Mouse (Mus musculus): ENCODE results near the gene Thsd7b. TPM values are rescaled to one million over a fixed set of nuclear protein-coding genes. Genes with fewer than 3 reads are reported as not detected.

The Thsd7b gene
- polyA plus RNA-seq, 1 experiment from 2014 or later, result 3.3 TPM

DNA sequence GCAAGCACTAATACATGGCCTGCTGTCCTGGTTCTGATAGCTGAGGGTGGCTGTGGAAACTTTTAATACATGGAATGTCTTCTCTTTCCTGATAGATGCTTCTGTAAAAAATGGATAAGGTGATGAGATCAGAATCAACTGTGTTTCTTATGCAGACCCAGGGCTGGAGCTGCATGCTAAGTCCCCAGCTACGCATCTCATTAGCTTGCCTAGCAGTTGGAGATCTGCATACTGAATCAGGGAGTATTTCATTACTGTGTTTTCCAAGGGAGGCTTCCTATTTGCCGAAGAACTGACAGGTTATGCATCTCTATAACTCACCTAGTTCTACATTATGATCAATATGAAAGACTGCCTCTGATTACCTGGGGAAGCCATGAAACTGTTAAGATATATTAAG, 84.3 kb downstream of the Thsd7b start:
- Histone ChIP-seq H3K36me3 (ENCODE audit: control insufficient read depth, insufficient read depth, low read length) (no peaks in the 10 kb centered on the region), H3K4me3 (ENCODE audit: low read depth, low read length) (no peak overlapping the region), H3K9me3 (ENCODE audit: control insufficient read depth, low read length) (no peaks in the 10 kb centered on the region), H3K4me2 (no peak overlapping the region), H3K4me1 (ENCODE audit: control insufficient read depth, insufficient read depth, low read length) (peaks cover 6% of the 10 kb centered on the region; the same call in 1 of the 2 replicates), H3K27ac (ENCODE audit: low read depth, low read length) (no peak overlapping the region), H3K27me3 (ENCODE audit: control insufficient read depth, insufficient read depth, low read length) (no peaks in the 10 kb centered on the region), H3K9ac (ENCODE audit: low read length) (no peak overlapping the region)
- ATAC-seq (ENCODE audit: low FRiP score) (peak; percentile 93), DNase-seq (ENCODE audit: low spot score, missing footprints) (peak; percentile 86)
- 64% methylated on average over 2 of the region's 2 CpGs for WGBS

DNA sequence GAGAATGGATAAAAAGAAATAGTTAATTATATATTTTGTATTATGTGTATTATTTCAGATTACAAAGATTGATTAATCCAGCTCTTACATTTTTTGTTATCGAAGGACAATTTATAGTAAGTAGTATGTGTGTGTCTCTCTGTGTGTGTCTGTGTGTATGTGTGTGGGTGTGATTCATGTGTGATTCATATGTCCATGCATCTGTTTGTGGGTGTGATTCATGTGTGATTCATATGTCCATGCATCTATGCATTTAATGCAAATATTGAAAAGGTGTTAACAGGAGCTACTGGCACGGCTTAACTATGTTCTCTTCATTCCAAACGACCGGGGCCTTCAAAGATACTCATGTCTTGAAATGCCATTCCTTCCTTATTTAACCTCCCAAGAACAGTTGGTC, 90.3 kb downstream of the Thsd7b start:
- H3K36me3 ChIP-seq (ENCODE audit: control insufficient read depth, insufficient read depth, low read length), result no peaks in the 10 kb centered on the region
- H3K27ac ChIP-seq (ENCODE audit: low read depth, low read length), result no peak overlapping the region
- H3K4me3 ChIP-seq (ENCODE audit: low read depth, low read length), result no peak overlapping the region
- H3K9me3 ChIP-seq (ENCODE audit: control insufficient read depth, low read length), result no peaks in the 10 kb centered on the region
- no peak overlapping the region for H3K9ac ChIP-seq (ENCODE audit: low read length)
- no peaks in the 10 kb centered on the region for H3K27me3 ChIP-seq (ENCODE audit: control insufficient read depth, insufficient read depth, low read length)
- no peak overlapping the region for H3K4me2 ChIP-seq
- ATAC-seq (ENCODE audit: low FRiP score) (no peak), DNase-seq (ENCODE audit: low spot score, missing footprints) (peak; percentile 80)
- no peaks in the 10 kb centered on the region for H3K4me1 ChIP-seq (ENCODE audit: control insufficient read depth, insufficient read depth, low read length)
- WGBS, result 87% methylated on average over 4 of the region's 4 CpGs

DNA sequence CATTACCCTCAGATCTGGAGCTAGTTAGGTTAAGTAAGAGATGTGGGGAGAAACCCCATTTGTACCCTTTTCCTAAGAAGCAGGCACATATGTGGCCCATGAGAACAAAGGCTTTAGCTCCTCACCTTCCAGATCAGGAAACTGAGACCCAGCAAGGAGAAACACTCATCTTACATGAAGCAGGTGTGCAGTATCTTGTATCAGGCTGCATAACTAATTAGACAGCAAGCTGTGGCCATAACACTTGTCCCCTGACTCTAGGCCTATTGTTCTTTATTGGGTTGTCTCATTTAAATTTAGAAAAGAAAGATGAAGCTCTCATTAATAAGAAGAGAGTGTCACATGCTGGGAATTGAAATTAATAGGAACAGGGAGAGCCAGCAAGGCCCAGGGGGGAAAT, 91.7 kb downstream of the Thsd7b start:
- ATAC-seq (ENCODE audit: low FRiP score) (no peak), DNase-seq (ENCODE audit: low spot score, missing footprints) (no peak)
- no peaks in the 10 kb centered on the region for H3K27me3 ChIP-seq (ENCODE audit: control insufficient read depth, insufficient read depth, low read length)
- no peak overlapping the region for H3K4me3 ChIP-seq (ENCODE audit: low read depth, low read length)
- H3K4me1 ChIP-seq (ENCODE audit: control insufficient read depth, insufficient read depth, low read length), result no peaks in the 10 kb centered on the region
- no peaks in the 10 kb centered on the region for H3K36me3 ChIP-seq (ENCODE audit: control insufficient read depth, insufficient read depth, low read length)
- H3K27ac ChIP-seq (ENCODE audit: low read depth, low read length), result no peak overlapping the region
- H3K9me3 ChIP-seq (ENCODE audit: control insufficient read depth, low read length), result no peaks in the 10 kb centered on the region
- no peak overlapping the region for H3K9ac ChIP-seq (ENCODE audit: low read length)
- no peak overlapping the region for H3K4me2 ChIP-seq

DNA sequence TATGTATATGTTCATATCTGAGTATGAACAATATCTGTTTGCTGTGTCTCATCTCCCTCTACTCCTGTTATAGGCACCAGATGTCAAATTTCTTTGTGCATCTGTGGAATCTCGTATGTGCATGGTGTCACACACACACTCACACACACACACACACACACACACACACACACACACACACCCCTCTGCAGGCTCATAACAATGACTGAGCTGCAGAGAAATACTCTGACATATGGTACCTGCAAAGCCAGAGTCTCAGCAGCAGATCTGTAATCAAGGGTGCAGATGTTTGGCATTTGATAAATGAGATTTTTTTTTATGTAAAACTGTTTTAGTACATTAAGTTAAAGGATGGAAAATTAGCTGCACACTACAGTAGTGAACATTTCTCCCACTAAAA, 92.5 kb downstream of the Thsd7b start:
- WGBS, result 70% methylated on average over 1 of the region's 1 CpGs
- no peak for DNase-seq (ENCODE audit: low spot score, missing footprints)

DNA sequence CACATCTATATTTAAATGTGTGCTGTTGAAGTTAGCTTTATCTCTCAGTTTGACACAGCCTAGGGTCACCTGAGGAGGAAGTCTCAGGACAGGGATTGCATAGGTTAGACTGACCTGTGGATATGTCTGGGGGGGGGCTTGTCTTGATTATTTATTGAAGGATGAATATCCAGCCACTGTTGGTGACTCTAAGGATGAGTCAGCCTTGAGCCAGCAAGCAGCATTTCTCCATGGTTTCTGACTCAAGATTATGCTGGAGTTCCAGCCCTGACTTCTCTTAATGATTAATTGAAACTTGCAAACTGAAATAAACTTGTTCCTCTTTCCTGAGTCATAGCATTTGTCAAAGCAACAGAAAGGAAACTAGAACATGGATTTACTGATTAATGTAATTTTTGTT, 113.4 kb downstream of the Thsd7b start:
- H3K27ac ChIP-seq (ENCODE audit: low read depth, low read length), result no peak overlapping the region
- no peak for ATAC-seq (ENCODE audit: low FRiP score)
- no peaks in the 10 kb centered on the region for H3K27me3 ChIP-seq (ENCODE audit: control insufficient read depth, insufficient read depth, low read length)
- no peak for DNase-seq (ENCODE audit: low spot score, missing footprints)
- H3K36me3 ChIP-seq (ENCODE audit: control insufficient read depth, insufficient read depth, low read length), result no peaks in the 10 kb centered on the region
- H3K9ac ChIP-seq (ENCODE audit: low read length), result no peak overlapping the region
- no peaks in the 10 kb centered on the region for H3K4me1 ChIP-seq (ENCODE audit: control insufficient read depth, insufficient read depth, low read length)
- H3K9me3 ChIP-seq (ENCODE audit: control insufficient read depth, low read length), result no peaks in the 10 kb centered on the region
- H3K4me3 ChIP-seq (ENCODE audit: low read depth, low read length), result no peak overlapping the region
- H3K4me2 ChIP-seq, result no peak overlapping the region

More for the DNA sequence above, 92.5 kb downstream of the Thsd7b start:
- Histone ChIP-seq H3K27me3 (ENCODE audit: control insufficient read depth, insufficient read depth, low read length) (no peaks in the 10 kb centered on the region), H3K36me3 (ENCODE audit: control insufficient read depth, insufficient read depth, low read length) (no peaks in the 10 kb centered on the region), H3K4me2 (no peak overlapping the region), H3K27ac (ENCODE audit: low read depth, low read length) (no peak overlapping the region), H3K4me3 (ENCODE audit: low read depth, low read length) (no peak overlapping the region), H3K9ac (ENCODE audit: low read length) (no peak overlapping the region), H3K9me3 (ENCODE audit: control insufficient read depth, low read length) (no peaks in the 10 kb centered on the region), H3K4me1 (ENCODE audit: control insufficient read depth, insufficient read depth, low read length) (no peaks in the 10 kb centered on the region)
- ATAC-seq (ENCODE audit: low FRiP score), result no peak

DNA sequence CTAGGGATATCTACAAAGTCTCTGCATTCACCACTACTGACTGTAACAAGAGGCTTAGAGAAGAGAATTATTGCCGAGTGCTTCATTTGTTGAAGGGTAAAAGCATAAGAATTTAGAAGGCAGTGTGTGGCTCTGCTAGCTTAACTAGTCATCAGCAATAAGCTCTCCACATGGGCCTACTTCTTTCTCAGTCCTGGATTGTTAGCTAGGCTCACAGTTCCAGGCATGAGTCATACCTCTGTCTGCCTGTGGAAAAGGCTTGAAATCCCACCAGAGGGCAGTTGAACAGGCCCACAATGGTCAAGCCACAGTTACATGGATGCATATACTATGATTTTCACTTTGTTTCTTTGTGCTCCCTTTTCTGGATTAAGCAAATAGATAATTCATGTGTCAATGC, 138.5 kb downstream of the Thsd7b start:
- Histone ChIP-seq H3K9ac (ENCODE audit: low read length) (no peak overlapping the region), H3K36me3 (ENCODE audit: control insufficient read depth, insufficient read depth, low read length) (no peaks in the 10 kb centered on the region), H3K4me2 (no peak overlapping the region), H3K27ac (ENCODE audit: low read depth, low read length) (no peak overlapping the region), H3K4me1 (ENCODE audit: control insufficient read depth, insufficient read depth, low read length) (no peaks in the 10 kb centered on the region), H3K4me3 (ENCODE audit: low read depth, low read length) (no peak overlapping the region), H3K27me3 (ENCODE audit: control insufficient read depth, insufficient read depth, low read length) (no peaks in the 10 kb centered on the region), H3K9me3 (ENCODE audit: control insufficient read depth, low read length) (no peaks in the 10 kb centered on the region)
- WGBS, result 93% methylated on average over 1 of the region's 1 CpGs
- no peak for ATAC-seq (ENCODE audit: low FRiP score)
- no peak for DNase-seq (ENCODE audit: low spot score, missing footprints)

DNA sequence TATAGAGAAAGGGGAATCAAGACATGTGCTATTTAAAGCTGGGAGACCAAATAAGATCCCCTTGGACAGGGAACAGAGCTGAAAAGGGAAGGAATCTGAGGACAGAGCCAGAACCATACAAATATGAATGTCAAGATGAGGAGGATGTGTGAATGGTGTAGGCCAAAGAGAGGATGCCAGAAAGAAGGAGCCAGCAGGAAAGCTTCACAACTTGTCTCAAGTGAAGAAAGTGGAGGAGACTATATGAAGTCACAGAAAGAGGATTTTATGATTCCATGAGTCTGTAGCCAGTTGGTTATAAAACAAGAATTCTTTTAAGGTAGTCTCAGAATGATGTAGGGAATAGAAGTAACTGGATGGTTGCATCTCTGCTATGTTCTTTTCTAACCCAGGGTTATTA, 148.5 kb downstream of the Thsd7b start:
- Histone ChIP-seq H3K4me1 (ENCODE audit: control insufficient read depth, insufficient read depth, low read length) (no peaks in the 10 kb centered on the region), H3K9ac (ENCODE audit: low read length) (no peak overlapping the region), H3K4me2 (no peak overlapping the region), H3K27me3 (ENCODE audit: control insufficient read depth, insufficient read depth, low read length) (no peaks in the 10 kb centered on the region), H3K9me3 (ENCODE audit: control insufficient read depth, low read length) (no peaks in the 10 kb centered on the region), H3K4me3 (ENCODE audit: low read depth, low read length) (no peak overlapping the region), H3K36me3 (ENCODE audit: control insufficient read depth, insufficient read depth, low read length) (no peaks in the 10 kb centered on the region), H3K27ac (ENCODE audit: low read depth, low read length) (no peak overlapping the region)
- ATAC-seq (ENCODE audit: low FRiP score) (no peak), DNase-seq (ENCODE audit: low spot score, missing footprints) (peak; percentile 71)

DNA sequence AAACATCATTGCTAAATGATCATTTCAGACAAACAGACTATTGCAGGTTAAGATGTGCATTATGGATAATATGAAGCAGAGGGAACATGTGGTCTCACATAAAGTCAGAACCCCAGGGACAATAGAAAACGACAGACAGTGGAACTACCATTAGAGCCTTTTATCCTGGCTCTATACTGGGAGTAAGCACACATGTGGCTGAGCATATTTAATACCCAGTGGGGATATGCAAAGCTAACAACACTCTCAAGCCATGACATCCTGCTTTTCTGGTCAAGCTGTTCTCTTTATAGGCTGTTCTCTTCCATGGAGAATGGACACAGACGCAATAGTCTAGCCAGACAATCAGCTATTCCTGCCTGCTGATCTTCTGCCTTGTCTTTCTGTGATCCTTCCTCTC, 191.3 kb downstream of the Thsd7b start:
- H3K4me3 ChIP-seq (ENCODE audit: low read depth, low read length), result no peak overlapping the region
- 0 out of 2 replicates have a peak, but pooled peaks have one; percentile 27 for ATAC-seq (ENCODE audit: low FRiP score)
- no peak overlapping the region for H3K9ac ChIP-seq (ENCODE audit: low read length)
- no peak overlapping the region for H3K4me2 ChIP-seq
- no peaks in the 10 kb centered on the region for H3K27me3 ChIP-seq (ENCODE audit: control insufficient read depth, insufficient read depth, low read length)
- WGBS, result 66% methylated on average over 2 of the region's 2 CpGs
- no peaks in the 10 kb centered on the region for H3K9me3 ChIP-seq (ENCODE audit: control insufficient read depth, low read length)
- H3K36me3 ChIP-seq (ENCODE audit: control insufficient read depth, insufficient read depth, low read length), result no peaks in the 10 kb centered on the region
- DNase-seq (ENCODE audit: low spot score, missing footprints), result no peak
- H3K27ac ChIP-seq (ENCODE audit: low read depth, low read length), result no peak overlapping the region
- no peaks in the 10 kb centered on the region for H3K4me1 ChIP-seq (ENCODE audit: control insufficient read depth, insufficient read depth, low read length)

DNA sequence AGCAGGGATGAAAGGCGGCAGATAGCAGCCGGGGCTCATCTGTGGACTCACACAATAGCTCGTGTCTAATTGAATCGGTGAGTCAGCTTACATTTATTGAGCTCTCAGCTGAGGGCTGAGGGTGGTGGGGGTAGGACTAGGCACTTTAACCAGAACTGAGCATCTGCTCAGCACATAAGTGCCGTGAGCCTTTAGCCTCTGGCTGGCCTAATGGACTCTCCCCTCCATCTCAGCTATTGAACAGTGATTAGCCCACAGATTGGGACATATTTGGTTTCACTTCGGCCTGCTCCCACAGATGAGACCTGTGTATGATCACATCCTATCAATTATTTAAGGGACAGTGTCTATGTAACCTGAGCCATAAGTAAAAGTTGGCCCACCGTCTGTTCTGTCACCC, 200.4 kb downstream of the Thsd7b start:
- peak; percentile 81 for DNase-seq (ENCODE audit: low spot score, missing footprints)
- ATAC-seq (ENCODE audit: low FRiP score), result peak; percentile 95
- no peak overlapping the region for H3K4me3 ChIP-seq (ENCODE audit: low read depth, low read length)
- H3K9ac ChIP-seq (ENCODE audit: low read length), result no peak overlapping the region
- H3K4me1 ChIP-seq (ENCODE audit: control insufficient read depth, insufficient read depth, low read length), result no peaks in the 10 kb centered on the region
- 58% methylated on average over 7 of the region's 7 CpGs for WGBS
- H3K27ac ChIP-seq (ENCODE audit: low read depth, low read length), result no peak overlapping the region
- H3K4me2 ChIP-seq, result no peak overlapping the region
- H3K9me3 ChIP-seq (ENCODE audit: control insufficient read depth, low read length), result no peaks in the 10 kb centered on the region
- no peaks in the 10 kb centered on the region for H3K27me3 ChIP-seq (ENCODE audit: control insufficient read depth, insufficient read depth, low read length)
- H3K36me3 ChIP-seq (ENCODE audit: control insufficient read depth, insufficient read depth, low read length), result no peaks in the 10 kb centered on the region

Data from midbrain, embryonic 11.5 days (tissue).